Mouse (Mus musculus) liver, embryonic 14.5 days (tissue): ENCODE results near the gene Zbtb41.

Experiments
- CTCF ChIP-seq: IDR thresholded peaks from 2 replicates; pipeline ENCODE4 v1.5.1; 2016; ENCODE audit warnings: antibody characterized with exemption, low read depth, control low read depth
- EP300 ChIP-seq: IDR thresholded peaks from 2 replicates; pipeline ENCODE4 v1.6.1; 2016; ENCODE audit warnings: antibody characterized with exemption, low read depth

- TF ChIP-seq CTCF: no peak
- TF ChIP-seq EP300: no peak
Measured at GRCm38 (mm10) chr1:139465936-139466335, 43.8 kb downstream of the Zbtb41 start.
